Mouse (Mus musculus) adrenal gland (tissue): ENCODE measurements around the gene AI837181.

Experiments
- intact Hi-C: fragments of 180-260 bp; cut with DNase I; formaldehyde crosslinking; loops from one replicate; pipeline ENCODE4 v1.15.1; 2025

AI837181 gene

DNA sequence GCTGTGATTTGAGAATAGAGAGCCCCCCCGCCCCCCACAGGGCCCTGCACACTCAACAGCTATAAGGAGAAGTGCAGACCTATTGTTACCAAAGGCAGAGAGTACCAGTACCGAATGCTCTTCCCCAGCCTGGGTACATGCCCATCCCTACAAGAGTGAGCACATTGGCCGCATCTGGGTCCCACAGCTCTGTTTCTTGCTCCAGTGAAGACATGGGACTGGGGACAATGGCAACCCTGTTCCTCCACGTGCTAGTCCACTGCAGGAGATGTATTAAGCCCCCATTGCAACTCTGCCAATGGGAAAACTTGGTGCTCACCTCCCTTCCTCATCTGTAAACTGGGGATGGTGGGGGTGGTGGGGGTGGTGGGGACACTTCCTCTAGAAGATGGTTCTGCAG lies 11.1 kb upstream of the AI837181 start:
- intact Hi-C loops: no loop called here

DNA sequence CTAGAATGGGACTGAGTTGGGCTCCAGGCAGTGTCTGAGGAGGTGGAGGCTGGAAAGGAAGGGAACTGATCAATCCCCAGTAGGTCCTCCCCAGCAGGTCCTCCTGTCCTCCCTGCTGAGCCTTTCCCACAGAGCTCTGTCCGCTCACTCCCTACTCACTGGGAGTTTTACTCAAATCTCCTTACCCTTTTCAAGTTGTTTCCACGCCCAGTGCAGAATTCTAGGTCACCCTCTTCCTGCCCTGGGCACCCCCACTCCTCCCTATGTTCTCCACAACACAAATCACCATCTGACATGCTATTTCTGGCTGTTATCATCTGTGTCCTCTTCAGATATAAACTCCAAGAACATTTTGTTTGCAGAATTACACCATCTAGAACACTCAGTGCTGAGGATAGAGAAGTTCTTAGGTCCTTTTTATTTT lies 10.4 kb upstream of the AI837181 start:
- intact Hi-C loops: no loop called here

DNA sequence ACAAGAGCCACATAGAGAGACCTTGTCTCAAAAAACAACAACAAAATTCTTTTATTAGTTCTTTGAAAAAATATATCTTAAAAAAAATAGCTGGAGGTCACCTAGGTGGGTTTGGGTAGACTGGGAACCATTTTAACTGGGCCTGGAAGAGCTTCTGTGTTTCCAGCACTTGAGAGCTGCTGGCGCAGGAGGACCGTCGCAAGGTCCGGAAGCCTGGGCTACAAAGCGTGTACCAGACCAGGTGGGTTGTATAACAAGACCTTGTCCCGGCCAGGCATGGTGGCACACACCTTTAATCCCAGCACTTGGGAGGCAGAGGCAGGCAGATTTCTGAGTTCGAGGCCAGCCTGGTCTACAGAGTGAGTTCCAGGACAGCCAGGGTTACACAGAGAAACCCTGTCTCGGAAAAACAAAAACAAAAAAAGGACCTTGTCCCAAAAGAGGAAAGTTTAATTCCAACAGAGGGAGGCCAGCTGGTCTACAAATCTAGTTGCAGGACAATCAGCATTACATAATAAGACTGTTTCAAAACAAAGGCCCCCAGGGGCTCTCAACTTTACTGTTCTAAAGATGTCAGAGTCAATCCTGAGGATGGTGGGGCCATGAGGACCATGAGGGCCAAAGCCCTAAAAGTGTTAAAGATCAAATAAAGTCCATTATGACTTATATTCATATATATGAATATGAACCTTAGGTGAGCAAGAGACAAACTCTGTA lies 6.0 kb upstream of the AI837181 start:
- intact Hi-C loops: no loop called here

DNA sequence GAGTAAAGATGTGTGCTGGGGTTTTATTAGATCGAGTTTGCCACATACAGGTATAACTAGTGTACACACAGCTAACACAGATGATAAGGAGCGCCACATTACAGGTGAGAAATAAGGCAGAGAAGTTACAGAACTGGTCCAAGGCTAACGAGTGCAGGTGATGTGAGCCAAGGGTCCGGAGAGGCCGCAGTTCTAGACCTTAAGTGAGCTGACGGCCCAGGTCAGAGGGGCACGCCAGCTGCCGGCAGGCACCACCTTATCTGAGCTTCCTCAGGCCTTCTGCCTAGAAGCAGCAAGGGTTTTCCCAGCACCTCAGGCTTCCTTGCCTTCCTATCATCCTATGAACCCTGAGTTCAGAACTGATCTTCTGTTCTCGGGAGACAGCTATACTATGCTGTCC lies 5.3 kb upstream of the AI837181 start:
- intact Hi-C loops: no loop called here

DNA sequence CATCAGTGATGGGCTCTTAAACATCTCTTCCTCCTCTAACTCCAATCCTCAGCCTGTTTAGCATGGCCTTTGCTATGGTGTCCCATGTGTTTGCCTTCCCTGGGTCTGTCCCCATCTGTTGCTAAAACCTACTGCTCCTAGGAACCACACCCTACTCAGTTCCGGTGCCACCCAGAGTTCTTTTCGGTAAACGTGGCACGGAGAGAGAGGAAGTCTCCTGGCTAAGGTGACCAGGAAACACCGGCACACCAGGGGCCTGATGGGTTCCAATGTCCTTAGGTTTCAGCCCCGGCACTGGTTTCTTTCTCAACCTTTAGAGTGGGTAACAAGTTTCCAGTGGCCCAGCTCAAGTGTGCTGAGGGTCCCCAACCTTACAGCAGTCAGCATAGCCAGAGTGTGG lies 4.4 kb upstream of the AI837181 start:
- intact Hi-C loops: no loop called here

DNA sequence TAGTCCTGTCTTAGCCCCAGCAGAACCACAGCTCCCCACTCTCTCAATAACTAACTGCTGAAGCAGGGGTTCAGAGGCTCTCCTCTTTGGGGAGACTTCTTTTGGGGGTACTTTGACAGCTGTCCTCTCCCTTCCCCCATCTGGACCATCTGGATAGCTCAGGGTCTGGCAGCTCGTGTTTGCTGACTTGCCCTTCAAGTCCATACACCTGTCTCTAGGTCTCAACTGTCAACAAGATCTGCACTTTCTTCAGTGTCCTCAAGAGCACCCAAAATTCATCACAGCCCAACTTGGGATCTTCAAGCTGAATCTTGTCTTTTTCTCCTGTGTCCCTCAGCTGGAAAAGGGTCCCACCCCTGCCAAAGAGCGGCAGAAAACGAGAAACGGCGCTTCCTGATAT lies 3.2 kb upstream of the AI837181 start:
- intact Hi-C loops: no loop called here

DNA sequence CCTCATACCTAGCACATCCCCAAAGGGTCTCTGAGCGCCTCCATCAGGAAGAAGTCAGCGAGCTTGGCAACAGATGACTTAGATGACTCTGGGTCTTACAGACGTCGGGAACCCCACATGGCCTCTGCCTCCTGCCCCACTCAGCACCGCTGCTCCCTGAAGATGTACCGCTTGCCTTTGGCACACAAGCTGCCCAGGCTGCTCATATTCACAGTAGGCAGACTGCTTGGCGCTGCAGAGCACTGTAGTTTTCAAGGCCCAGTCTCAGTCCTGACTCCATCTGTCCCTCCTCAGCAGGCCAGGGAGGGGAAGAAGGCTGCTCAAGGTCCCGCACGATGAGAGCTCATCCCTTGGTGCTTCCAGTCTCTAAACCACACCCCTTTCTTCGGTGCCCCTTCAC lies 2.7 kb upstream of the AI837181 start:
- intact Hi-C loops: no loop called here

DNA sequence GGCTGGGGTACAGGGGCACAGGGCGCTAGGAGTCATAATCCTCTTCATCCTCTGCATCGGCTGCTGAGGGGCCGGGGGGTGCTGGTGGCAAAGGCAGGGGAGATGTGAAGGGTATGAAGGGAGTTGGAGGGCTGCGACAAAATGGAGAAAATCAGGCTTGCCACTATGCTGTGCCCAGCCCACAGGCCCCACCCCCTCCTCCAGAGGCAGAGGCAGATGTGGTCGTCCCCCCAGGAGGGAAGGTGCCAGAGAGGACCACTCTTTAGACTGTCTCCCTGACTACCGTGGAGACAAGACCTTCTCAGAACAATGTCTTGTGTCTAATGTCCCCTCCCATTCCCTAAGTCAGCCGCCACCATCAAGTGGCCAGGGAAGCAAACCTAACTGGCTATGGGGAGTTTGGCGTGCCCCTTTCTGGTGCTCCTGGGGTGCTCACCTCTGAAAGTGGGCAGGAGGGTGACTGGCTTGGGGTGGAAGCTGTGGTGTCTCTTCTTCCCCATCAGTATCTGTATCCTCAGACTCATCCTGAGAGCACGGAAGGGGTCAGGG lies 2.0 kb upstream of the AI837181 start:
- intact Hi-C loops: no loop called here

DNA sequence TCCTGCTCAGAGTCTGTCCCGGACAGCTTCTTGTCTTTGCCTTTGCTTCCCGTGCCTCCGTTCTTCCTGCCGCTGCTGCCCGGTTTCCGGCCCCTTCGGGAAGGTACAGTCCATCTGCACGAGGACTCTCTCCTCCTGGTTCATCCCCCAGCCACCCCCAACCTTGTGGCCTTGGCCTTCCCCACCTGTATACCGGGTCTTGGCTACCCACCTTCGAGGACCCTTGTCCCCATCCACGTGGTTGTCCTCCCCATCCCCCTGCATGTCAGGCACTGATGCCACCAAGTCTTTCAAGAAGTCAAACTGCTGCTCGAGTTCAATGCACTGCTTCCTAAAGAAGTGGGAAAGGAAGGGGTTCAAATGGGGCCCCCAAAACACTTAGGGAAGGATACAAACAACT lies 1.4 kb upstream of the AI837181 start:
- intact Hi-C loops: no loop called here

DNA sequence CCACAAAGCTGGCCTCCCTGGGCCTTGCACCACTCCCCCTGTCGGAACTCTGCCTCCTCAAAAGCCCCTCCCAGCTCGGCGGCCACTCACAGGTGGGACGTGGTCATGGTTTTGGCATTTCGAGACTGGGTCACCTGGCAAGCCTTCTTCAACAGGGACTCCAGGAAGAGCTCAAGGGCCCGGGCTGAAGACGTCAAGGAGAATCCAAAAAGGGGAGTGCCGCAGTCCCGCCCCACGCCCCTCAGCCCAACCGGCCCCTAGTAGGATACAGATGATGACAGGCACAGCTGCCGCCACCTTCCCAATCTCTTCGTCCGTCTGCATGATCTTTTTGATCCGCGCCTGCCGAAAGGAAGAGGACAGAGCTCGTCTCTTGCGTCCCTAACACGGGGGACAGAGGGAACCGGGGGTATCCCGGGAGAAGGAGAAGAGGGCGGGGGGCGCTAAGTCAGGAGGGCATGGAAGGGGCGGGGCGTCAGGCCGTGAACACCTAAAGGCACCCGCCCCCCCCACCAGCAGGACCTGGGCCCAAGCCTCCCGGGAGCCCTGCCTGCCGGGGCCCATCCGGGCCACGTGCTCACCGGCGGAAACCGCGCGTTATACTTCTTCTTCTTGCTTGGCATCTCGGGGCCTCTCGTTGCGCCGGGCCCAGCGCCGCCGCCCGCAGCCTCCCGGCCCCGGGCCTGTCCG lies 707 bp upstream of the AI837181 start:
- intact Hi-C loops: no loop called here

DNA sequence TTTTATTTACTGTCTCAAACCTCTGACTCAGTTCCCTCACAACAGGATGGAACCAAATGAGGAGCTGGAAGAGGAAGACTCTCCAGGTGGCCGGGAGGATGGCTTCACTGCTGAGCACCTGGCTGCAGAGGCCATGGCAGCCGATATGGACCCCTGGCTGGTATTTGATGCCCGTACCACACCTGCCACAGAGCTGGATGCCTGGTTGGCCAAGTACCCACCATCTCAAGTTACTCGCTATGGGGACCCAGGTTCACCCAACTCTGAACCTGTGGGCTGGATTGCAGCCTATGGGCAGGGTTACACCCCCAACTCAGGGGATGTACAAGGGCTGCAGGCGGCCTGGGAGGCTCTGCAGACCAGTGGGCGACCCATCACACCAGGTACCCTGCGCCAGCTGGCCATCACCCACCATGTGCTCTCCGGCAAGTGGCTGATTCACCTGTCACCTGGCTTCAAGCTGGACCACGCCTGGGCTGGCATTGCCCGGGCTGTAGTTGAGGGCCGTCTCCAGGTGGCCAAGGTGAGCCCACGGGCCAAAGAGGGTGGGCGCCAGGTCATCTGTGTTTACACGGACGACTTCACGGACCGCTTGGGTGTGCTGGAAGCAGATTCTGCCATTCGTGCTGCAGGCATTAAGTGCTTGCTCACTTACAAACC lies 1.1 kb downstream of the AI837181 start:
- intact Hi-C loops: loop anchor here (5.0 kb wide), 1 partner anchor 39 kb away; the partner anchor contains the start of gene Sart1

DNA sequence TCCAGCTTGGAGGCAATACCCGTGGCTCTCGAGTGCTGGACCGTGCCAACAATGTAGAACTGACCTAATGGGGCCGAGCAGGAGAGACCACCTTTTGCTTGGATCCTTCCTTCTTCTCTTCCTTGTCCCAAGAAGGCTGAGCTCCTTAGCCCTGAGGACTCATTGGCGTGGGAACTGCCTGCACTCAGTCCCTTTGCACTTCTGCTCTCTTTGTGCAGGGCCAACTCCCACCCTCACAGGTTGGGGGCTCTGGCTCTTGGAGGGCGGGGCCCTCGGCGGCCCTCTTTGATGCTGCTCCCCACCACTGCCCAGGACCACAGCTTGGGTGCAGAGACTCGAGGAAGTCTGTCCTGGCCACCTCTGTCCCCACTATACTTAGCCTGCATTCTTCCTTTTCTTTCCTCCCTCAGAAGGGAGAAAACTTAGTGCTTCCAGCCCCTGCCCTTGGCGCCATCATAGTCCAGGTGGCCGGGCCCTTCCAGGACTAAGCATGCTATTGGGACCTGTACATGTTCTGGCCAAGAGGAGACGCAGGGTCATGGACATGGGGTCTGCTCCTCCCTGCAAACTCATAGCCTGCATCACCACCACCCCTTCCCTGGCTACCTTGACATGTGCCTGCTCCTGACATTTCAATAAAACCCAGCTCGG lies 1.8 kb downstream of the AI837181 start:
- intact Hi-C loops: loop anchor here (5.0 kb wide), 1 partner anchor 39 kb away; the partner anchor contains the start of gene Sart1

DNA sequence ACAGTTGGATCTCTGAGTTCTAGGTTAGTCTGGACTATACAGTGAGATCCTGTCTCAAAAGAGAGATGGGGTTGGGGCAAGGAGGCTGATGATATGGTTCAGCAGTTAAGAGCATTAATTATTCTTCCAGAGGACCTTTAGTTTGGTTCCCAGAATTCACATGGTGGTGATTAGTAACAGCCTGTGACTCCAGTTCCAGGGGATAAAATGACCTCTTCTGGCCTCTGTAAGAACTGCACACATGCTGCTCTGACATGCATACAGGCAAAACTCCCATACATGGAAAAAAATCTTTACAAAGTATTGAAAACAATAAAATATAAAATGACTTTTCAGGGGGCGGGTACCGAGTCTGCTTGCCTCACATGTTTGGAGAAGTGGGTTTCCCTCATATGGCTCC lies 3.1 kb downstream of the AI837181 start:
- intact Hi-C loops: loop anchor here (5.0 kb wide), 1 partner anchor 41 kb away; the partner anchor contains the start of gene Sart1

DNA sequence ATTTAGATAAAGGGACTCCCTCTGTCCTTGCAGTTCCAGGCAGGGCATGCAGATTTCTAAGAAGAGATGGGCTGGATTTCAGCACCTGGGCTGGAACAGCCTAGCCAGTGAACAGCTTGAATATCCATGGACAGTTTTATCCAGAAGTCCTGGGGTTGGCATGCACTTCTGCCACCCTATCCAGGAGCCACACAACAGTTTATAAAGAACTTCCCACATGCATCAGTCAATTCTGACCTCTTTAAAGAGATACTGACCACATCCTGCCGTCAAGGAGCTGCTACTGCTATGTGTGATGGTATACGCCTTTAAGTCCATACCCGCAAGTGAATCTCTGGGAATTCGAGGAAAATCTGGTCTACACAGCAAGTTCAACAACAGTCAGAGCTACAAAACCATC lies 4.3 kb downstream of the AI837181 start:
- intact Hi-C loops: loop anchor here (5.0 kb wide), 1 partner anchor 42 kb away; the partner anchor contains the start of gene Sart1

DNA sequence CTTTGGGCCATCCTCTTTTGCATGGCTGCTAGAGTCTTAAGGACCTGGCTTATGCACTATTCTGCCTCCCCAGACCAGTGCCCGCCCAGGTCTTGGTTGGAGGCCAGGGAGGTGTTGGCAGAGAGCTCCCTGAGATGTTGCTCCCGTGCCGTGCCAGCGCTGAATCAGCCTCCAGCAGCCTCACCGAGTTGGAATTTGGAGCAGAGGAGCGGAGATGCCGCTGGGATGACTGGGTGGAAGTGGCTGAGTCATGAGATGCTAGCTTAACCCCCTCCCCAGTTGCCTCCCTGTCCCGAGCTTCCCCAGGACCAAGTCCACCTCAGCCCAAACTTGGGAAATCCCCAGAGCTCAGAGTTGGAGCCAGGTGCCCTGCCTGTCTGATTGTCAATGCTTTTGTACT lies 4.9 kb downstream of the AI837181 start:
- intact Hi-C loops: loop anchor here (5.0 kb wide), 2 partner anchors 43 to 57 kb away; partner anchors contain the start of genes Mus81 and Sart1

DNA sequence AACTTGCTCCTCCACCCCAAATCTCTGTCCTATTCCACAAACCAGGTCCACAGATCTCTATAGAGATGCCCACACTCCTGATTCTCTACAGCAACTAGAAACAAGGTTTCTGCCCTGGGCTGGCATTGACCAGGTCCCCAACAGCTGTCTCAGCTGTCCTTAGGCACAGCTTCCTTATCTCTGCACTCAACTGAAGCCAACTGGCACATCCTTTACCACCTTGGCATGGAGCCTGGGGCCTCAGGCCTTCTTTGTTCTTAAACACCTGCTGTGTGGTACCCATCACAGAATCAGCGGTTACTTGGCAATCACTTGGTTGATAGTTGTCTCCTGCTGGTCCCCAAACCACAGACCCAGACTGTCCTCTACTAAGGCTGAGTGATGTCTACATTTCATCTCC lies 5.5 kb downstream of the AI837181 start:
- intact Hi-C loops: loop anchor here (5.0 kb wide), 1 partner anchor 57 kb away; the partner anchor contains the start of gene Mus81

DNA sequence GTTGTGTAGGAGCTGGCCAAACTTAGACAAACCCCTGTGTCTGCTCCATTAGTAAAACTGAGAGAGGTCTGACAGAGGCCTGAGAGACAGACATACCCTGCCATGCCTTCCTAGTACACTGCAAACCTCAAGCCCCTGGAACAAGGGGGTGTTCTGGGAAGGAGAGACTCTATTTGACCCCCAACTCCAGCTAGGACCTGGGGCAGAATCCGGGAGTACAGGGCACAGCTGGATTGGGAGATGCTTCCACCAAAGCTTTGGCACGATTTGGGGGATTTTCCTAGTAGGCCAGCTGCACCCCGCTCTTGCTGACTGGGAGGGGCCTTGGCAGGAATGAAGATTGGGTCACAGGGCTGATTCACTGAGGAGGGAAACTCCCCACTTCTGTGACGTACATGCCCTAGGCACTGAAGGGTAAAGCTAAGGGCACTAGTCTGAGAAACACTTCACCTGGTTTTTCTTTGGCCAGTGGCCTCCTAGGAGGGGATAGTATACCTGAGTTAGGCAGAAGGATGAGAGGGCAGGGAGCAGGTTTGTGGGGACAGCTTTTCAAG lies 7.0 kb downstream of the AI837181 start:
- intact Hi-C loops: loop anchor here (5.0 kb wide), 1 partner anchor 55 kb away; the partner anchor contains the start of gene Mus81

DNA sequence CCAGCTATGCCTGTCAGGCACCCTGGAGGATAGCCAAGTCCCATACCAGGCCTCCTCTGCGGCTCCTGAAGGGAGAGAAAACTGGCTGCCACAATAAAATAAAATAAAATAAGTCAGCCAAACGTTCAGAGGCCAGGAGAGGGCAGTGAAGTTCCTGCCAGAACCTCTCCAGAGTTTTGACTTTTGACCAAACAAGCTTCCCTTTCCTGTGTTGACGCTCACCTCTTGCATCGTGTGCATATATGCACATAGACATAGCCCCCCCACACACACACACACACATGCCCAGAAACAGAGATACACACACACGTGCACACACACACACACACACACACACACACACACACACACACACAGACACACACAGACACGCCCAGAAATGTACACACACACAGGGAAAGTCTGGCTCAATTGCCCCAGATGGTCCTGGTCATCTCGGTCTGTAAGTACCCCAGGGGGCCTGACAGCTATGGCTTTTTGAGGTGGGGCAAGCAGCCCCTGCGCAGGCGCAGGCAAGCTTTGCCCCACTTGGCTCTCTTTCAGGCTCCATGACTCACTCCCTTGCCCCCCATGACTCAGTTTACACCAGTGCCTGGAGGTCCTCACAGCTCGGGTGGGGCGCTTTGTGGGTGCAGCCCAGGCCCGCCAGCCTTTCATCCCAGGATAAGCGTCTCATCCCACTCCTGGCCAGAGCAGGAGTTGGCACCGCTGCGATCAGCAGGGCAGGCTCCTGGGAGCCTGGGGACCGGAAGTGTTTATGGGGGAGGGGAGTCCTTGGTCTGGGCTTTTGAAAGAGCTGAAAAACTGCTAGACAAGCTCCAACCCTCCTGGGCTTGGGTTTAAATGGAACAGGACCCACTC lies 8.3 kb downstream of the AI837181 start:
- intact Hi-C loops: loop anchor here (5.0 kb wide), 1 partner anchor 54 kb away; the partner anchor contains the start of gene Mus81

DNA sequence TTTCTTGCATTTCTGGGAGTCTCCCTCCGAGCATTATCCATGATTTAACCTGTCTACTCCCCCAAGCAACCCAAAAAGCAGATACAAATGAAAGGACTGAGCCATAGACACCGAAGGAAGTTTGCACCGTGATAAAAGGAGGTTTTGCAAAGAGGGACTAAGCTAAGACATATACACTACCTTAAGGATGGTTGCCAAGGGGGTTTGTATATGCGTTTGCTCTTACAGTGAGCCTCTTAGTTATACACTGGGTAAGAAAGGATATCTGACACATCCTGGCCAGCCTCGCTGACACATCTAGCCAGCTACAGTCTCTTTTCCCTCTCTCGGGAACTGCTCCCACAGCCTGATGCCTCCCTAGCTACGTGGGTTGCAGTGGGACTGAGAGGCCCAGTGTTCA lies 9.0 kb downstream of the AI837181 start:
- intact Hi-C loops: loop anchor here (5.0 kb wide), 1 partner anchor 53 kb away; the partner anchor contains the start of gene Mus81
